Mouse (Mus musculus) kidney, adult 2 months (tissue): ENCODE results near the gene Slc9a9. TPM values are rescaled to one million over a fixed set of nuclear protein-coding genes. Genes with fewer than 3 reads are reported as not detected.

Experiments used
- DNase-seq: peaks from one replicate; pipeline ENCODE4 v3.0.0; 2021
- H3K27ac ChIP-seq: fragments of 200-500 bp; 2 replicates; pipeline ENCODE4 v1.5.1; 2012; ENCODE audit warnings: low read depth, low read length, control low read depth, inconsistent platforms; ENCODE audit not compliant: insufficient read depth
- H3K27me3 ChIP-seq: fragments of 200-500 bp; replicated peaks from 2 replicates; pipeline ENCODE4 v1.6.1; 2012; ENCODE audit warnings: mild to moderate bottlenecking, moderate library complexity, low read length, inconsistent platforms; ENCODE audit not compliant: control insufficient read depth, insufficient read depth
- H3K36me3 ChIP-seq: fragments of 200-500 bp; 2 replicates; pipeline ENCODE4 v1.6.1; 2012; ENCODE audit warnings: mild to moderate bottlenecking, moderate library complexity, low read length, inconsistent platforms; ENCODE audit not compliant: control insufficient read depth, insufficient read depth
- H3K4me1 ChIP-seq: fragments of 200-500 bp; 2 replicates; pipeline ENCODE4 v1.6.1; 2011; ENCODE audit warnings: low read length; ENCODE audit not compliant: control insufficient read depth, insufficient read depth
- H3K4me3 ChIP-seq: fragments of 200-500 bp; 2 replicates; pipeline ENCODE4 v1.5.1; 2011; ENCODE audit warnings: mild to moderate bottlenecking, low read depth, low read length, control low read depth; ENCODE audit not compliant: insufficient read depth
- CTCF ChIP-seq: fragments of 200-500 bp; conservative IDR thresholded peaks from 2 replicates; pipeline ENCODE4 v1.5.1; 2011; ENCODE audit warnings: low read depth, mild to moderate bottlenecking, control low read depth, low read length, moderate library complexity, mixed read lengths; ENCODE audit not compliant: insufficient read depth, insufficient read length
- POLR2A ChIP-seq: fragments of 200-500 bp; IDR thresholded peaks from one replicate; pipeline ENCODE4 v1.6.1; 2011; ENCODE audit warnings: low read depth, low read length, control low read depth
- WGBS: fragments of 180-500 bp; shearing (Covaris S2); methylation state at CpG from one replicate; pipeline ENCODE4 v1.1.7; 2018; 5-methylcytosine and 5-hydroxymethylcytosine counted together
- polyA plus RNA-seq: library from polyadenylated mRNA; depleted of rRNA; stranded (reverse); fragments of >200 nt; gene quantifications from 2 replicates; pipeline ENCODE4 v1.2.3, GENCODE M21; 2012

Slc9a9 gene
- polyA plus RNA-seq, 1 experiment, result 1.5 TPM

DNA sequence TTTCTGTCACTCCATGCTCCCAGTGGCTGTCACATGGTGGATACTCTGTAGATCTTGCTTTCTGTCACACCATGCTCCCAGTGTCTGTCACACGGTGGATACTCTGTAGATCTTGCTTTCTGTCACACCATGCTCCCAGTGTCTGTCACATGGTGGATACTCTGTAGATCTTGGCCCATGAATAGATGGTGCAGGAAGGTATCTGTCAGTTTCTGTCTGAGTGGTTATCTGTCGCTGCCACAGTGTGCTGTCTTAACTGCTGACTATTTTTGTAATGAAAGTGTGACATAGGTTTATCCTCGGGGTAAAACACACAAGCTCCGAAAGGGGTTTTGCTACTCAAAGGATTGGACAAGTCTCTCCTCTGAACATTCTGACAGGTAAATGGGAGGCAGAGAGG lies 24.5 kb downstream of the Slc9a9 start:
- no peak for DNase-seq
- no peak overlapping the region for H3K4me3 ChIP-seq
- no peaks in the 10 kb centered on the region for H3K36me3 ChIP-seq
- H3K4me1 ChIP-seq, result no peaks in the 10 kb centered on the region
- WGBS, result 90% methylated on average over 4 of the region's 4 CpGs
- no peak for TF ChIP-seq CTCF
- TF ChIP-seq POLR2A, result no peak
- H3K27me3 ChIP-seq, result no peaks in the 10 kb centered on the region
- H3K27ac ChIP-seq, result no peak overlapping the region

- Histone ChIP-seq H3K36me3 (no peaks in the 10 kb centered on the region), H3K4me3 (no peak overlapping the region), H3K4me1 (no peaks in the 10 kb centered on the region), H3K27ac (no peak overlapping the region), H3K27me3 (no peaks in the 10 kb centered on the region)
- no peak for DNase-seq
- TF ChIP-seq POLR2A (no peak), CTCF (no peak)
- 84% methylated on average over 3 of the region's 3 CpGs for WGBS
Measured at GRCm38 (mm10) chr9:94694983-94695382, 25.3 kb downstream of the Slc9a9 start.

DNA sequence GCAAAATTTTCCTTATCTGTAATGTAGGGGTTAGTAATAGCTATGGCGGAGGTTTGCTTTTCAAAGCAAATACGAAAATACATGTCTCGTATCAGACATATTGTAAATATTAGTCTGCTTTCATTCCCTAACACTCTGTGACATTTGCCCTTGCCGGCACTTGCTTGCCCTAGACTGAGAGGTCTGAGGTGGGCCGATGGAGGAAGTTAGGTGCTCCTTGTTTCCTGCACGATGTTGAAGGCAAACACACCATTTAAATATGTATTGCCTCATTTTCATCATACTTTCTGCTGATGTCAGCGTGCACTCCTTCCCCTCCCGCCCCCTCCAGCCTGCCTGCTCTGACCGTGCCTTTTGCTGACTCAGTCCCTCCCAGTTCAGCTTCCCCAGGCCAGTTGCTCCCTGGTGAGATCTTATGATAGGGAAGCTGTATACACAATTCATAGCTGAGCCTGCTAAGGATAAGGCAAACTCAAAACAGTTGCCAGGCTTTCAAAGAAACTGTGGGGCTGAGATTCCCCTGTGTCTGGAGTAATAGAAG lies 26.9 kb downstream of the Slc9a9 start:
- TF ChIP-seq POLR2A (no peak), CTCF (no peak)
- H3K27me3 ChIP-seq, result no peaks in the 10 kb centered on the region
- no peaks in the 10 kb centered on the region for H3K4me1 ChIP-seq
- H3K4me3 ChIP-seq, result no peak overlapping the region
- H3K36me3 ChIP-seq, result no peaks in the 10 kb centered on the region
- WGBS, result 63% methylated on average over 9 of the region's 9 CpGs
- DNase-seq, result peak; percentile 19
- no peak overlapping the region for H3K27ac ChIP-seq

DNA sequence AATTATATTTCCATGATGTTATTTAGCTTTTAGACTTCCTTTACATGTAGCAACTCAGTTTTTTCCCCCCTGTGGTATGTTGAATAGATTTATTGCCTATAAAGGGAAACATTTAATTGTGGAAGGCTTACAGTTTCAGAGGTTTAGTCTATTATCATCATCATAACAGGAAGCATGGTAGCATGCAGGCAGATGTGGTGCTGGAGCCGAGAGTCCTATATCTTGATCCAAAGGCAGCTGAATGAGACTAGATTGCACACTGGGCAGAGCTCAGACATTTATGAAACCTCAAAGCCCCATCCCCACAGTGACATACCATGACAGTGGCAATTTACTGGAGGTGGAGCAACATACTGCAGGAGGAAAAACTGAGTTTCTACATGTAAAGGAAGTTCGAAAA lies 28.5 kb downstream of the Slc9a9 start:
- TF ChIP-seq POLR2A, result no peak
- Histone ChIP-seq H3K4me3 (no peak overlapping the region), H3K27ac (no peak overlapping the region), H3K4me1 (no peaks in the 10 kb centered on the region), H3K27me3 (no peaks in the 10 kb centered on the region), H3K36me3 (no peaks in the 10 kb centered on the region)
- no peak for DNase-seq
- WGBS, result 73% methylated on average over 2 of the region's 2 CpGs

- Histone ChIP-seq H3K27ac (no peak overlapping the region), H3K4me3 (no peak overlapping the region), H3K4me1 (no peaks in the 10 kb centered on the region), H3K27me3 (no peaks in the 10 kb centered on the region), H3K36me3 (no peaks in the 10 kb centered on the region)
- WGBS, result 41% methylated on average over 1 of the region's 1 CpGs
- no peak for DNase-seq
- TF ChIP-seq POLR2A (no peak), CTCF (peak; percentile 38)
Measured at GRCm38 (mm10) chr9:94700549-94700948, 30.8 kb downstream of the Slc9a9 start.

DNA sequence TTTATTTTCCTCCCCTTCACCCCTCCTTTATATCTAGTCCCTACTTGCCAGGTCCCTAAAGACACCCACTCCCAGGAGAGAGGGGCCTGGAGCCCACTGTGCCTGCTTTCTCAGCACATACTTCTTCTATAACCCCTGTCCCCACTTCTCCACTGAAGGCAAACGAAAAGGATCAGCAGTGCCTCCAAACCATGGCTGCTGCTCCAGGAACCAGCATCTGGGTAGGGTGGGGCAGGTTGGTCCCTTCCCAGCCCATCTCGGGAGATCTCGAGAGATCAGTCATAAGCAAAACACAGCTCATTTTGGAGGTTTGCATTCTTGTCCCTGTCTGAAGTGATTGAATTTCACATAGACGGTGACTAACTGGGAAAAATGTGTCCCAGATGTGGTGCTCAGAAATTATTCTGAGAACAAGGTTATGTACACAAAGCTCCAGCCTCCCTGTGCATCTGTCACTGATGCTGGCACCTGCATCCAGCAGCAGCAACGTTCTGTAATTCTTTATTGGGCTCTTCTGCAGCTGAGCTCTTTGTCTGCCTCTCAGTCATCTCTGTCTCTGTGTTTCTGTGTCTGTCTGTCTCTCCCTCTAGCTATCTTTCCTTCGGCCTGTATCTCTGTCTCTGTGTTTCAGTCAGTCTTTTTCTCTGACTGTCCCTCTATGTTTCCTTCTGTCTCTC lies 31.6 kb downstream of the Slc9a9 start:
- no peaks in the 10 kb centered on the region for H3K27me3 ChIP-seq
- H3K27ac ChIP-seq, result no peak overlapping the region
- WGBS, result 47% methylated on average over 6 of the region's 6 CpGs
- TF ChIP-seq CTCF (no peak), POLR2A (no peak)
- no peaks in the 10 kb centered on the region for H3K4me1 ChIP-seq
- no peaks in the 10 kb centered on the region for H3K36me3 ChIP-seq
- DNase-seq, result no peak
- no peak overlapping the region for H3K4me3 ChIP-seq

DNA sequence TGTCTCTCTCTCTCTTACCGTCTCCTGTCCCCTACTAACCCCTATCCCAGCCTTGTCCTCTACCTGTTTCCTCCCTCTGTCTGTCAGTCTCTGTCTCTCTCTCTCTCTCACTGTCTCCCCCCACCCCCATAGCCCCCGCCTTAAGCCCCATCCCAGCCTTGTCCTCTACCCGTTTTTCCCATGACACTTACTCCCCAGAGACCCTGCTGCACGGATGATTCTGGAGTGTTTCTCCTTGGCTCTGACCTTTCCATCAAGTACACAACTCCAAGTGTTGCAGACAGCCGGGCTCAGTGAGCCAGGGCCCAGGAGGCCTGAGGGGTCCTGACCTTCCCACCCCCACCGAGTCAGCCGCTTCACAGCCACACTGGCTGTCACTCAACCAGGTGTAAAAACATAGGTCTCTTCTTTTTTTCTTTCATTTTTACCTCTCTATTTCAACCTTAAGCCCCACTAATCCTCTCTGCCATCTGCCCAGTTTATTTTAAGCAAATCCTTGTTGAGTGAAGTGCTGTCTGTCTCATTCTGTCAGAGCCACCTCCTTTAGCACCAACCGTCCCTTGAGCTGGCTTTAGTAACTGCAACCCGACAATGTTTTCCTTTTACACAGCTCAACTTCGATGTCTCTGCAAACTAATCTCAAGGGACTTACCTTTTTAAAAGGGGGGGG lies 32.4 kb downstream of the Slc9a9 start:
- H3K27ac ChIP-seq, result no peak overlapping the region
- no peak overlapping the region for H3K4me3 ChIP-seq
- H3K36me3 ChIP-seq, result no peaks in the 10 kb centered on the region
- WGBS, result 50% methylated on average over 10 of the region's 10 CpGs
- H3K4me1 ChIP-seq, result no peaks in the 10 kb centered on the region
- DNase-seq, result no peak
- TF ChIP-seq POLR2A (no peak), CTCF (no peak)
- no peaks in the 10 kb centered on the region for H3K27me3 ChIP-seq
